Mouse (Mus musculus) heart, postnatal 0 days (tissue): Measurements from ENCODE around the gene Slc35c2.

Source experiments
- CTCF ChIP-seq: IDR thresholded peaks from 2 replicates; pipeline ENCODE4 v1.5.1; 2016; ENCODE audit warnings: antibody characterized with exemption, control low read depth, low read depth
- EP300 ChIP-seq: IDR thresholded peaks from 2 replicates; pipeline ENCODE4 v1.6.1; 2016; ENCODE audit warnings: antibody characterized with exemption, low read depth

DNA sequence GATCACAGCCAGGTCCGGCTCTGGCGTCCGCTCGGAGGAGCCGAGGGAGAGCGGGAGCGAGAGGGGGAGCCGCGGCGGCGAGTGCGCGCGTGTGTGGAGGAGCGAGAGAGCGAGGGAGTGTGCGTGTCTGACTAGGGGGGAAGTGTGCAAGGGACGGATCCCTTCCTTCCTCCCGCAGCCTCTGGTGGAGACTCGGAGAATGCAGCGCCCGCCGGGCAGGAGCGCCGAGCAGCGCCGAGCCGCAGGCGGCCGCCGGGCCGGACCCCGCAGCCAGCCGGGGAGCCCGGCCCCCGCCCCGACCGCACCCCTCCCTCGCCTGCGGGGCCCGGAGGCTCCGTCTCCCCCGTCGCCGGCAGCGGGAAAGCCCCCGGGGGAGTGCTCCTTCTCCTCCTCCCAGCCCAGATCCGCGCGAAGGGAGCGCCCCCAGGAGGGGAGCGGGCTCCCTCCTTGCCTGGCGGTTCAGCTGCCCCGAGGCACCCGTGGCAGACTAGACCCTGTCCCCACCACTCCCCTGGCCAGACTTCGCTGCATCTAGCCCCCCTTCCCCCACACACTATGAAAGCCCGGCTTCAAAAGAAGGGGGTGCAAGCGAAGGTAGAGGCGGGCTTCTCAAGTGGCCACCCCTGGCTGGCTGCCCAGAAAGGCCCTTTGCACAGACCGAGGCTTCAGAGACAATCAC is 52.9 kb downstream of the Slc35c2 start, which contains the start of gene Cdh22:
- TF ChIP-seq CTCF (peak; percentile 3; the same call in 1 of the 2 replicates), EP300 (no peak)
